40 mouse cellular contexts compared by ENCODE assay signal in the genomic region with DNA sequence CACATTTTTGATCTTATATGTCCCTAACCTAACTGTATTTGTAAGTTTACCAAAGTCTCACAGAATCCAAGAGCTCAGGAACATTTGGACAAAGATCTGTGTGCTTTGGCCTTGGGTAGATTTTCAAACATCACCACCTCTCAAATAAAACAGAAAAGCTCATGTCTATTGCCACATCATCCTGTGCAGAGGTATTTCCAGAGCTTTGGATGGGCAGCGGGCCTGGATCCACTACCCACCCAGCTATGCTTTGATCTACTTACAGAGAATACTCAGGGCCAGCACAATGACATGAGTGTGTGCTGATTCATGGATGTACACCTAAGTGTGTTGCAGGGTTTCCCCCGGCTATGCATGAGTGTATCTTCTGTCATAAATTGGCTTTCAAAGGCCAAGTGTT. TPM values are rescaled to one million over a fixed set of nuclear protein-coding genes. Genes with fewer than 3 reads are reported as not detected.
"Had no signal": no experiment of that assay in that cellular context is flagged by ENCODE, and none has a peak within 500 bp of the region (broad histone marks: within the 10 kb centered on the region; RNA-seq: fewer than 3 reads in every experiment).

No protein-coding gene starts in this region.

RNA-seq across cellular contexts. Expression of gene Cyp2a4, which starts 8.2 kb away (rescaled TPM):
- total RNA-seq: left cerebral cortex, adult 18-20 months; left cerebral cortex, adult 2 months; left cerebral cortex, adult 8-10 months; left cerebral cortex, postnatal 10 days; left cerebral cortex, postnatal 14 days; left cerebral cortex, postnatal 25 days; left cerebral cortex, postnatal 36 days; left cerebral cortex, postnatal 4 days; megakaryocyte progenitor cell, adult 5-6 weeks; megakaryocyte, adult 5-6 weeks; megakaryocyte-erythroid progenitor cell, adult 5-6 weeks; midbrain, postnatal 0 days; monocyte, adult 5-6 weeks had no signal
- polyA plus RNA-seq: limb, embryonic 10.5 days; limb, embryonic 11.5 days; limb, embryonic 12.5 days; limb, embryonic 13.5 days; limb, embryonic 14.5 days; limb, embryonic 15.5 days; liver, embryonic 11.5 days; liver, embryonic 12.5 days; liver, embryonic 13.5 days; lung, adult 2 months; lung, embryonic 14.5 days; lung, embryonic 15.5 days; lung, embryonic 16.5 days; lung, postnatal 0 days; macrophage; midbrain, embryonic 10.5 days; midbrain, embryonic 11.5 days; midbrain, embryonic 12.5 days; midbrain, embryonic 13.5 days; midbrain, embryonic 14.5 days; midbrain, embryonic 15.5 days; midbrain, embryonic 16.5 days; midbrain, postnatal 0 days; myocyte; neural tube, embryonic 11.5 days; neural tube, embryonic 12.5 days had no signal

RNA-seq across cellular contexts. Expression of gene Vmn1r184, which starts 55.1 kb away (rescaled TPM):
- total RNA-seq: left cerebral cortex, adult 18-20 months; left cerebral cortex, adult 2 months; left cerebral cortex, adult 8-10 months; left cerebral cortex, postnatal 10 days; left cerebral cortex, postnatal 14 days; left cerebral cortex, postnatal 25 days; left cerebral cortex, postnatal 36 days; left cerebral cortex, postnatal 4 days; megakaryocyte progenitor cell, adult 5-6 weeks; megakaryocyte, adult 5-6 weeks; megakaryocyte-erythroid progenitor cell, adult 5-6 weeks; midbrain, postnatal 0 days; monocyte, adult 5-6 weeks had no signal
- polyA plus RNA-seq: limb, embryonic 10.5 days; limb, embryonic 11.5 days; limb, embryonic 12.5 days; limb, embryonic 13.5 days; limb, embryonic 14.5 days; limb, embryonic 15.5 days; liver, embryonic 11.5 days; liver, embryonic 12.5 days; liver, embryonic 13.5 days; liver, embryonic 14.5 days; liver, embryonic 15.5 days; lung, adult 2 months; lung, embryonic 14.5 days; lung, embryonic 15.5 days; lung, embryonic 16.5 days; lung, postnatal 0 days; macrophage; midbrain, embryonic 10.5 days; midbrain, embryonic 11.5 days; midbrain, embryonic 12.5 days; midbrain, embryonic 13.5 days; midbrain, embryonic 14.5 days; midbrain, embryonic 15.5 days; midbrain, embryonic 16.5 days; midbrain, postnatal 0 days; myocyte; neural tube, embryonic 11.5 days; neural tube, embryonic 12.5 days had no signal
